Mouse (Mus musculus) monocyte, adult 2 months (primary cell): ENCODE data around the gene Lhx2.

Experiments
- DNase-seq, 2 experiments: peaks; one replicate each; pipeline ENCODE4 v3.0.0; 2022; ENCODE audit warnings: low spot score in 2 of 2, low read depth in 1 of 2

Gene Lhx2

GRCm38 (mm10) chr2:38338990-38339909 lies at the start of gene Lhx2:
TSS of gene Lhx2 (plus strand) at chr2:38339281.
- no peak for DNase-seq

DNA sequence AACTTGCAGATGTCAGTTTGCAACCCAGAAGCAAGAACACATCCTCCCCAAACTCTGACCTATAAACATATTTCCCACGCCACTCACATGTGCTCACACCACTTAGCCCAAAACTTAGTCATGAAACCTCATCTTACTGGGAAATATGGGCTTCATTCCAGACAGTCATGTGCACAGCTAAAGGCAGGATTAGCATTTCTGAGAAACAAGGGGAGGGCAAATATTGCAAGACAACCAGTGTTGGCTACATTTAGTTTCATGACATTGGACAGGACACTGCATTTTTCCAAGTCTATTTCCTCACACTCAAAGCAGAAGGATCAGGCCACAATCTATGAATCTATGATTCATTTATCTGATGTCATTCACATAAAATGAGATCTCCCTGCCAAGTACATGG lies 47.6 kb upstream of the Lhx2 start:
- DNase-seq, result no peak

DNA sequence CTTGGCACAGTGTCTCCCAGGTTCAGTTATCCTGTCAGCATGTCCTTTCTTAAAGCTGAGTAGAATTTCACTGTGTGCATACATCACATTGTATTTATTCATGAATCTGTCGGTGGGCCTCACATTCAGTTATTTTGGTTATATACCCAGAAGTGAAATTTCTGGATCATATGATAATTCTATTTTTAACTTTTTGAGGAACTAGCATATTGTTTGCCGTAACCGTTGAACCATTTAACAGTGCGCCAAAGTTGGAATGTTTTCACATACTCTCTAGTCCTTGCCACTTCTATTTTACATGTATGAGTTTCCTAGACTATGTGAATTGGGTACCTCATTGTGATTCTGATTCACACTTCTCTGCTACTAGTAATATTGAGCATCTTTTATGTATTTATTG lies 43.1 kb upstream of the Lhx2 start:
- DNase-seq, result no peak

DNA sequence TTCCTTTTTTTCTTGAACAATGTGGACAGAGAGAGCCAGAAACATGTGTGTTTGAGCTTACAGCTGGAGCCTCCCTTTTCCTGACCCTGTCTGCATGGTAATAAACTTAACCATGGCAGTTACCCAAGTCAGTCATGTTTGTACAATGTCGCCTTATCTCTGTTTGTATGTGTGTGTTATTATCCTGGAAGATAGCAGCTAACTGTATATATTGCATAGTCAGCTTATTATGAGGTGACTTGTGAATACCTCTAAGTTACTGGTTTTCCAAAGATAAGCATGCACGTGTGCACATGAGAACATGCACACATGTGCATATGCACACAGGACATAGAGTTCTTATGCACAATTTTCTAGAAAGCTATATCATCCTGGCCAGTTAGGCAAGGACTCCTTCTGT lies 38.1 kb upstream of the Lhx2 start:
- DNase-seq, result no peak

DNA sequence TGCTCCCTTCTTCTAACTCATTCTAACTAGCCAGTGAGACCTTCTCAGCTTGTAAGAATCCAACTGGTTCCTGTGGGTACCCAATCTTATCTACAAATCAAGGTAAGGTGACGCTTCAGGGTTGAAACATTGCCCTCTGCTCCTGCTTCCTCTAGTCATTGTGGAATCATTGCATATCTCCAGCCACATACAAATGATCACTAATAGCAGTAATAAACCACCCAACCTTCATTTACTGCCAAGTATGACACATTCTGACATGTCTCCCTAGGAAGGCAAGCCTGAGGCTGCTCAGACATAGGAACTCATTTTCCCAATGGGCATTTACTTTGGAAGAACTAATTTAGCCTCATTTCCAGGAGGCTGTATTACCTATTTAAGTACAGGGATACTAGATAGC lies 33.9 kb upstream of the Lhx2 start:
- no peak for DNase-seq

- no peak for DNase-seq
These were observed 26.2 kb upstream of the Lhx2 start for GRCm38 (mm10) chr2:38312921-38313320.

GRCm38 (mm10) chr2:38313399-38313798 lies 25.7 kb upstream of the Lhx2 start:
- no peak for DNase-seq

DNA sequence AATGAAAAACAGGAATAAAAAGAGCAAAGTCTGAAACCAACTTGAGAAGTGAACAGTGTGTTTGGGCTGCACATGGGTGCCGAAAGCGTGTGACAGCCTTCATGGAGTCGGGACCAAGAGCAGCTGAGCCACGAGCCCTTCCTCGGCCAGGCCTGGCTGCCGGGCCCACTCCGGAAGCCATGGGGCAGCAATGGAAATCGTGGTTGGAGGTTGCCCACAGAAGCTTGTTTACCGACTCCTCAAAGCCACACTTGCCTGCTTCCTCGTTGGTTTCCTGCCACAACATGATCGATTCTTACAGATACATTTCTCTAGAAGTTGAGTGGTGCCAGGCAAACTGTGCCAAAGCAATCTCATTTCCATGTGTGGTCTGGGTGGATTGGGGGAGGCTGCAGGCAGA lies 20.0 kb upstream of the Lhx2 start:
- DNase-seq, result no peak

- DNase-seq, result no peak
These were observed 18.2 kb upstream of the Lhx2 start for GRCm38 (mm10) chr2:38320911-38321310.

GRCm38 (mm10) chr2:38323380-38323779 lies 15.7 kb upstream of the Lhx2 start:
- DNase-seq, result no peak

DNA sequence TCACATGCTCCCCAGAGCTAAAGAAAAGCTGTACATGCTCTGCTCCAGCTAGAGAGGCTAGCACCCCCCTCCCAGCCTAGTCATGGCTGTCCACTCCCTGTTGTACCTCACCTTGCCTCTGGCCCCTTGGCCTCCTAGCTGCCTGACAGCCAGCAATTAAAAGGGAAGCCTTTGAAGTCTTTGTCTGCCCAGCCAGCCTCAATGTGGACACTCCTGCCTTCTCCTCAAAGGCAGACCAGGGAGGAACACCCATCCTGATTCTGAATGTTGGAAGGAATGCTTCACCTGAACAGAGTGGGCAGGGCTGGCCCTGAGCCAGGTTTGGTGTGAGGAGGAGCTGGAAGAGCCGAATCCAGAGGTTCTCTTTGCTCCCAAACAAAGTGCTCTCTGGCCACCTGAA lies 12.4 kb upstream of the Lhx2 start:
- DNase-seq, result no peak

DNA sequence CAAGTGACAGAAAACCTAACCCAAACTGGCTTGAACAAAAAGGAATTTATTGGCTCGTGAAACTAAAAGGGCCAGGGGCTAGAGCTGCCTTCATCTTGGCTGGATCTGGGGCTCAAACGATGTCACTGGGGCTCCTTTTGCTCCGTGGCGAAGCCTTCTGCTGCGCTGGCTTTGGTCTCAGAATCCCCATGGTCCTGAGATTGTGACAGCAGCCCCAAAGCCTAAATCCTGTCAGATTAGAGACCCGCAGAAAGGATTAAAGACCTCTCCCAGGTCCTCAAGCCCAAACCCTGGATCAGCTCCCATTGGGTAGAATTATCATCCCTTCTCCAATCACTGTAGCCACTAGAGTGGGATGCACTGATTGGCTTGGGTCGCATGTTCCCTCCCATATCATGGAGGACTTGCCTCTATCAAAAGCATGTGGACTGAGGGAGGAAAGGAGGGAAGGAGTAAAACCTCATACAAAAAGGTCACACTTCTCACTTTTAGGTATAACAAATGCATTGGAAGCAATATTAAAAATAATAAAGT lies 5.4 kb upstream of the Lhx2 start:
- no peak for DNase-seq

DNA sequence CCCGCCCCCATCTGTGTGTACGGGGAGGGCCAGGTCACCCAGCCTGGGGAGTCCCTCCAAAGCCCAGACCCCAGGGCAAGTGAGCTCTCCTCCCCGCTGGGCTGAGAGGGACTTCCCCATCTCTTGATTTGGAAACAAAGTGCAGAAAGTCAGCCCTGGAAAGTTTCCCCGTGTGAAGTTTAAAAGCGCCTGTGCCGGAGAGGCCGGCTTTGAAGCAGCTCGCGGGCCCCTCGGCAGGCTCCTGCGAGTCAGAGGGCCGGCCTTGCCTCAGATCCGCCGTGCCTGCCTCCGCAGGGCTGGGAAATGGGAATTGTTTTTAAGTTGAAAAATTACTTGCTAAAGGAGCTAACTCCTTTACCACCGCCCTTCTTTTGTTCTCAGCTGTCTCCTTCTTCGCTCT lies 2.5 kb upstream of the Lhx2 start:
- no peak for DNase-seq

GRCm38 (mm10) chr2:38337091-38337640 lies 1.9 kb upstream of the Lhx2 start:
- no peak for DNase-seq

DNA sequence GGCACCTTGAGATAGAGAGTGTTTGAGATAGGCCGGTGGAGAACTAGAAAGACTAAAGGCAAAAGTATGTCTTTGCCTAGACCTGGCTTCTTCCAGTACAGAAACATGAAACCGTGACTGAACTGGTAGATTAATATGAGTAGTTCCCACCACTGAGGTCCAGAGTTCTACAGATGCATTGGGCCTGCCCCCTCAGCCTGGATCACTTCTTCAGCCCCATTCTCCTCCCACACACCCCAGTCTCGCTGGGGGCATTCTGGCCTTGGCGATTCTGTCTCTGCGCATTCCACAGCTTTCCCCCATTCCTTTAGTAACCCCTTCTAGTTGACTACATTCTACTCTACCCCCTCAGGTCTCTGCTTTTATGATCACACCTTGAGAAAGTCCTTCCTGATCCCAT lies 1.4 kb upstream of the Lhx2 start:
- no peak for DNase-seq

DNA sequence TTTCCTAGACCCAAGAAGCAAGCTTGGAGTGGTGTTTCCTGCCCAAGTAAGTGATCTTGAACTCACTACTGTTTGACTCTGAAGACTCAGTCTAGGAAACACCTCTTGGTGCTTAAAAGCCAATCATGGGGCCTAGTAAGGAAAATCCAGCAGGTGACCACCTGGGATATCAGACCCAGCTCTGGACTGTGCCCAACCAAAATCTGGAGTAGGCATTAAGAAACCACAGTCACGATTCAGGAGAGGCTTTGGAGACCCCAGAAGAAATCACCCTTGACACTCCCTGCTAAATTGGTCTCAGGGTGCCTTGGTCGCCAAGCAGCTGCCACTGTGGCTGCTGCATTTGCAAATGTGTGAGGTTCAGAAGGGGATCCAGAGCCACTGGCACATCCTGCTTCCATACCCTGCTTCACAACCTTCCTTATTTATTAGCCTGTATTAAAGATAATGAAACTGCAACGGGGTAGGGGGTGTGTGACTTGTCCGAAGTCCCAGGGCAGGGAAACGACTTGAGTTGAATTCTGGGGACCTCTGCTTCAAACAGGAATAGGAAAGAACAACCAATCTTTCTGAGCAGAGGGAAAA lies 641 bp upstream of the Lhx2 start:
- no peak for DNase-seq

DNA sequence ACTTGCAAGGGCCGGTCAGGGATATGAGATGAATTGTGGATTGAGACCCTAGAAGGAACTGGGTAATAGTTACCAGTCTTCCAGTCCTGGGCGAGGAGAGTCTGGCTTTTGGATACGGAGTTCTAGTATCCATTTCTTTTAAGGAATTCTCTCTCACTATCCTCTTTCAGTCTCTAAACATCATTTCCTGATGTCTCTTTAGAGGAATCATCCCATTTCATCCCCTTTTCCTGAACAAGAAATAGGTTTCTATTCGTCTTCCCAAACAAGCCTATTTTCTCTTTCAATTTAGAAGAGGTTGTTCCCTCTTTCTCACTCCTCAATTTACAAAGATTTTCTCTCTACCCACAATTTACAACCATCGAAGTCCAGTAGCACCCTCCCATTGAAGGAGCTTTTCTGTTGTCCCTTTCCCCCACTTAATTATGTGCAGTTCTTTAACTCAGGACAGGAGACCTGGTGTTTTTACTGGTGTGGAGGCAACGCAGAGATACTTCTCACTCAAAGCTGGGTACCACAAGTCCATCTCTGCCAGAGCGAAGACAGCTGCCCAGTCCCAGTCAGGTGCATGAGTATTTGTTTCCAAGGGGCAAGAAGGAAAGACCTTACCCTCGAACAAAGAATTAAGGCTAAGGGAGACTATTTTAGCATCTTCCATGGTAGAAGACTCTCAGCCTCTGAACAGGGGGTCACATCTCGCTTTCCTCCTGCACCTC lies 987 bp downstream of the Lhx2 start:
- no peak for DNase-seq

- no peak for DNase-seq
These were observed 1.6 kb downstream of the Lhx2 start for GRCm38 (mm10) chr2:38340626-38341200.

DNA sequence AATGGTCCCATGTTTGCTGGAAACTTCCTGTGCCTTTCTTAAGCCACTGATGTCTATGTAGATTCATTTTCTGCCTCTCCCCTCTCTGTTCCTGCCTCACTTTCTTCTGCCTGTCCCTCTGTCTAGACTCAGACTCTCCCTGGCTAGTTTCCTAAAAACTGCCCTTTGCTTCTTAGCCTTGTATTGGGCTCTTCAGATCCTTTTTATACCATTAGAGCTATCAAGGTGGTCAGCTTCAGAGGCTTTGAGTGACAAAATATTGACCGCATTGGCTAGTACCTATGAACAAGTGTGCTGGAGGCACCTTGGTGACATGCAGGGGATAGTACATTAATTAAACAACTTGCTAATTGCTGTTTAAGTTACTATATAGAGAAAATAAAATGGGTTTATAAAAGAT lies 4.5 kb downstream of the Lhx2 start:
- DNase-seq, result no peak

- DNase-seq, result no peak
These were observed 5.6 kb downstream of the Lhx2 start for GRCm38 (mm10) chr2:38344727-38345126.

GRCm38 (mm10) chr2:38346417-38346816 lies 7.3 kb downstream of the Lhx2 start:
- no peak for DNase-seq
